Mouse (Mus musculus): ENCODE data around the gene Fanci.
A peak's percentile ranks its signal among the peaks of the same experiment; 100 is the strongest.

The Fanci gene

GRCm38 (mm10) chr7:79463376-79464077, 71.8 kb downstream of the Fanci start:
- no peak for ATAC-seq (ENCODE audit: low TSS enrichment)

- ATAC-seq (ENCODE audit: low TSS enrichment), result no peak
Observed at GRCm38 (mm10) chr7:79464776-79465420, 73.2 kb downstream of the Fanci start.

- ATAC-seq (ENCODE audit: low TSS enrichment), result peak; percentile 27
Observed at GRCm38 (mm10) chr7:79465461-79466044, 73.8 kb downstream of the Fanci start.

- peak; percentile 92 for ATAC-seq (ENCODE audit: low TSS enrichment)
Observed at GRCm38 (mm10) chr7:79466053-79466901, 74.5 kb downstream of the Fanci start, which contains the start of gene Polg. Polg (minus strand) TSS chr7:79466362.

- no peak for ATAC-seq (ENCODE audit: low TSS enrichment)
Observed at GRCm38 (mm10) chr7:79467951-79468350, 76.2 kb downstream of the Fanci start.

GRCm38 (mm10) chr7:79468994-79469393, 77.3 kb downstream of the Fanci start:
- ATAC-seq (ENCODE audit: low TSS enrichment), result no peak

- no peak for ATAC-seq (ENCODE audit: low TSS enrichment)
Observed at GRCm38 (mm10) chr7:79469766-79470165, 78.0 kb downstream of the Fanci start.

GRCm38 (mm10) chr7:79470718-79471117, 79.0 kb downstream of the Fanci start:
- no peak for ATAC-seq (ENCODE audit: low TSS enrichment)

- no peak for ATAC-seq (ENCODE audit: low TSS enrichment)
Observed at GRCm38 (mm10) chr7:79471436-79471835, 79.7 kb downstream of the Fanci start.

- ATAC-seq (ENCODE audit: low TSS enrichment), result no peak
Observed at GRCm38 (mm10) chr7:79472792-79473191, 81.1 kb downstream of the Fanci start.

- ATAC-seq (ENCODE audit: low TSS enrichment), result no peak
Observed at GRCm38 (mm10) chr7:79473496-79474194, 81.9 kb downstream of the Fanci start.

GRCm38 (mm10) chr7:79474831-79475399, 83.2 kb downstream of the Fanci start:
- ATAC-seq (ENCODE audit: low TSS enrichment), result no peak

GRCm38 (mm10) chr7:79486528-79486927, 94.8 kb downstream of the Fanci start:
- peak; percentile 98 for ATAC-seq (ENCODE audit: low TSS enrichment)

- ATAC-seq (ENCODE audit: low TSS enrichment), result peak; percentile 54
Observed at GRCm38 (mm10) chr7:79493915-79494314, 102.2 kb downstream of the Fanci start.

- ATAC-seq (ENCODE audit: low TSS enrichment), result peak; percentile 50
Observed at GRCm38 (mm10) chr7:79495988-79496815, 104.5 kb downstream of the Fanci start.

GRCm38 (mm10) chr7:79496816-79497328, 105.1 kb downstream of the Fanci start:
- no peak for ATAC-seq (ENCODE audit: low TSS enrichment)

GRCm38 (mm10) chr7:79497701-79498115, 106.0 kb downstream of the Fanci start:
- no peak for ATAC-seq (ENCODE audit: low TSS enrichment)

GRCm38 (mm10) chr7:79498356-79498755, 106.6 kb downstream of the Fanci start:
- no peak for ATAC-seq (ENCODE audit: low TSS enrichment)

- no peak for ATAC-seq (ENCODE audit: low TSS enrichment)
Observed at GRCm38 (mm10) chr7:79498965-79499595, 107.4 kb downstream of the Fanci start.
